Comparison of ENCODE assay signal across 12 mouse cellular contexts in genomic region chr5:34105681-34106080, GRCm38 (mm10).
DNase-seq lines count a peak whose midpoint lies in the region; TF ChIP-seq lines count a peak whose summit lies in the region.
"Had no signal": no experiment of that assay in that cellular context is flagged by ENCODE, and none has a peak within 500 bp of the region (broad histone marks: within the 10 kb centered on the region; RNA-seq: fewer than 3 reads in every experiment).

No protein-coding gene starts in this region.

- no peak for TF ChIP-seq CTCF in bone marrow macrophage, adult 2 months (IDR thresholded peaks at IDR 0.05; ENCODE audit: low read depth, low read length)

- no peaks in the 10 kb centered on the region for H3K27me3 ChIP-seq in limb, embryonic 10.5 days (ENCODE audit: low read depth, poor library complexity, severe bottlenecking)
- H3K27me3 ChIP-seq: embryonic facial prominence, embryonic 12.5 days; liver, embryonic 15.5 days had no signal

- DNase-seq in layer of hippocampus, adult 11-12 months (ENCODE audit: low spot score): peak; percentile 13
- DNase-seq in layer of hippocampus, postnatal 36 days: no peak
- DNase-seq in adrenal gland, adult 2 months: peak; percentile 44
- peak; percentile 28 for DNase-seq in lung, postnatal 25 days (ENCODE audit: low spot score)
- no peak for DNase-seq in frontal cortex, postnatal 14 days (ENCODE audit: low spot score in 2 of 2)
- no peak for DNase-seq in urinary bladder, postnatal 14 days (ENCODE audit: low spot score)
- no peak for DNase-seq in limb, embryonic 10.5 days (ENCODE audit: low spot score)
- DNase-seq: cerebellum, adult 9-11 months had no signal

- 96% methylated on average over 1 of the region's 1 CpGs for WGBS in limb, embryonic 10.5 days

- no peak overlapping the region for H3K4me3 ChIP-seq in bone marrow macrophage, adult 2 months (ENCODE audit: insufficient read depth, low read length)
- no peak overlapping the region for H3K4me3 ChIP-seq in limb, embryonic 10.5 days
- H3K4me3 ChIP-seq: embryonic facial prominence, embryonic 12.5 days; liver, embryonic 15.5 days; myocyte had no signal

- H3K9me3 ChIP-seq in limb, embryonic 10.5 days (replicated peaks): no peaks in the 10 kb centered on the region
- H3K9me3 ChIP-seq: embryonic facial prominence, embryonic 12.5 days; liver, embryonic 15.5 days had no signal

- TF ChIP-seq POLR2A in bone marrow macrophage, adult 2 months (IDR thresholded peaks at IDR 0.05; ENCODE audit: borderline replicate concordance, low read depth, low read length): no peak

- peaks cover 14% of the 10 kb centered on the region for H3K4me1 ChIP-seq in bone marrow macrophage, adult 2 months (ENCODE audit: control insufficient read depth, insufficient read depth, low read length)
- no peaks in the 10 kb centered on the region for H3K4me1 ChIP-seq in limb, embryonic 10.5 days
- H3K4me1 ChIP-seq: embryonic facial prominence, embryonic 12.5 days; liver, embryonic 15.5 days had no signal

- H3K36me3 ChIP-seq in limb, embryonic 10.5 days: no peaks in the 10 kb centered on the region
- H3K36me3 ChIP-seq: embryonic facial prominence, embryonic 12.5 days; liver, embryonic 15.5 days had no signal

- H3K27ac ChIP-seq in bone marrow macrophage, adult 2 months (ENCODE audit: insufficient read depth, low read depth, low read length): peak overlapping the region; percentile 51
- H3K27ac ChIP-seq in limb, embryonic 10.5 days: no peak overlapping the region
- H3K27ac ChIP-seq: embryonic facial prominence, embryonic 12.5 days; liver, embryonic 15.5 days had no signal

Comparison
In these comparisons a context has a peak if more than half of its experiments do, and no peak if none do; other contexts are left out.
1. DNase-seq: peak in layer of hippocampus, adult 11-12 months (single experiment), adrenal gland, adult 2 months (single experiment) and lung, postnatal 25 days (single experiment); none in layer of hippocampus, postnatal 36 days (0 of 2), frontal cortex, postnatal 14 days (0 of 2), urinary bladder, postnatal 14 days (single experiment) and limb, embryonic 10.5 days (single experiment).